Mouse (Mus musculus) ES-E14 (cell line): ENCODE data around the gene Acox1. TPM values are rescaled to one million over a fixed set of nuclear protein-coding genes. Genes with fewer than 3 reads are reported as not detected.
A peak's percentile ranks its signal among the peaks of the same experiment; 100 is the strongest.

Source experiments
- DNase-seq: peaks from one replicate; pipeline ENCODE4 v3.0.0-alpha.2; 2013; ENCODE audit warnings: low read depth, low spot score
- H3K27ac ChIP-seq: 2 replicates; pipeline ENCODE4 v1.5.1; 2012; ENCODE audit warnings: low read depth, mild to moderate bottlenecking, low read length, moderate library complexity, mixed read lengths; ENCODE audit not compliant: poor library complexity, insufficient read depth, severe bottlenecking
- H3K36me3 ChIP-seq: 2 replicates; pipeline ENCODE4 v1.6.1; 2012; ENCODE audit warnings: mild to moderate bottlenecking, low read length, moderate library complexity, mixed read lengths; ENCODE audit not compliant: control insufficient read depth, poor library complexity, insufficient read depth, severe bottlenecking
- H3K4me1 ChIP-seq, 2 experiments: fragments of 150-350 bp in 1 of 2; sonication (generic) in 1 of 2; 2 replicates each; pipeline ENCODE4 v1.6.1; 2012; ENCODE audit warnings: low read length in 2 of 2, mild to moderate bottlenecking in 1 of 2, mixed read lengths in 1 of 2; ENCODE audit not compliant: control insufficient read depth in 2 of 2, insufficient read depth in 2 of 2, poor library complexity in 1 of 2
- H3K4me3 ChIP-seq, 2 experiments: fragments of 150-350 bp in 1 of 2; sonication (generic) in 1 of 2; 2 replicates each; pipeline ENCODE4 v1.5.1; 2012; ENCODE audit warnings: low read length in 2 of 2, low read depth in 1 of 2, mild to moderate bottlenecking in 1 of 2, mixed read lengths in 1 of 2; ENCODE audit not compliant: insufficient read depth in 1 of 2, poor library complexity in 1 of 2, severe bottlenecking in 1 of 2
- H3K9ac ChIP-seq: 2 replicates; pipeline ENCODE4 v1.6.1; 2012; ENCODE audit warnings: low read depth, mild to moderate bottlenecking, low read length, mixed read lengths; ENCODE audit not compliant: poor library complexity, insufficient read depth, severe bottlenecking
- H3K9me3 ChIP-seq: fragments of 150-350 bp; sonication (generic); 2 replicates; pipeline ENCODE4 v1.6.1; 2012; ENCODE audit warnings: low read depth, mild to moderate bottlenecking, low read length; ENCODE audit not compliant: control insufficient read depth, insufficient read depth
- CHD2 ChIP-seq: IDR thresholded peaks from 2 replicates; pipeline ENCODE4 v1.6.1; 2014; ENCODE audit warnings: mild to moderate bottlenecking, low read depth, low read length, inconsistent platforms
- HCFC1 ChIP-seq: IDR thresholded peaks from 2 replicates; pipeline ENCODE4 v1.6.1; 2012; ENCODE audit warnings: low read length, inconsistent platforms, borderline replicate concordance; ENCODE audit not compliant: insufficient read depth
- MAFK ChIP-seq: IDR thresholded peaks from 2 replicates; pipeline ENCODE4 v1.6.1; 2014; ENCODE audit warnings: mild to moderate bottlenecking, low read depth, low read length, inconsistent platforms; ENCODE audit not compliant: insufficient read depth
- ZC3H11A ChIP-seq: IDR thresholded peaks from 2 replicates; pipeline ENCODE4 v1.6.1; 2012; ENCODE audit warnings: low read depth, mild to moderate bottlenecking, inconsistent platforms, low read length, borderline replicate concordance
- ZNF384 ChIP-seq: IDR thresholded peaks from 2 replicates; pipeline ENCODE4 v1.6.1; 2012; ENCODE audit warnings: low read depth, low read length, inconsistent platforms
- in situ Hi-C, 2 experiments: fragments of 600-800 bp; cut with MboI; formaldehyde crosslinking; loops; one replicate each; pipeline ENCODE4 v1.15.1; 2025; ENCODE audit warnings: low sequenced_read_pairs in 2 of 2, inconsistent platforms in 1 of 2; ENCODE audit not compliant: unreplicated experiment in 2 of 2
- total RNA-seq: library from RNA; depleted of rRNA; stranded (reverse); fragments of 300-350 nt; gene quantifications from 2 replicates; pipeline ENCODE4 v1.2.3, GENCODE M21; 2012

Gene Acox1
- total RNA-seq, 1 experiment = 16.5 TPM

- no peak overlapping the region for H3K4me3 ChIP-seq
- H3K27ac ChIP-seq = no peak overlapping the region
- peaks cover 0 to 5% of the 10 kb centered on the region in 2 experiments; a peak in 2 of 4 replicates for H3K4me1 ChIP-seq
- H3K9me3 ChIP-seq = no peaks in the 10 kb centered on the region
- H3K36me3 ChIP-seq = no peaks in the 10 kb centered on the region
- in situ Hi-C loops = no loop called here
- H3K9ac ChIP-seq = no peak overlapping the region
- DNase-seq = no peak
- no peak for TF ChIP-seq MAFK
- no peak for TF ChIP-seq HCFC1
- TF ChIP-seq ZC3H11A = no peak
- no peak for TF ChIP-seq ZNF384
- TF ChIP-seq CHD2 = no peak
Measured at GRCm38 (mm10) chr11:116196336-116196735, 2.5 kb downstream of the Acox1 start.

- H3K9me3 ChIP-seq = no peaks in the 10 kb centered on the region
- no peak overlapping the region for H3K27ac ChIP-seq
- no peaks in the 10 kb centered on the region for H3K36me3 ChIP-seq
- no peak overlapping the region for H3K4me3 ChIP-seq
- H3K4me1 ChIP-seq = peaks cover 0 to 5% of the 10 kb centered on the region in 2 experiments; a peak in 2 of 4 replicates
- DNase-seq = no peak
- in situ Hi-C loops = no loop called here
- H3K9ac ChIP-seq = no peak overlapping the region
- no peak for TF ChIP-seq CHD2
- no peak for TF ChIP-seq MAFK
Measured at GRCm38 (mm10) chr11:116195252-116195651, 3.6 kb downstream of the Acox1 start.

GRCm38 (mm10) chr11:116194619-116195018 lies 4.2 kb downstream of the Acox1 start:
- peaks cover 0 to 5% of the 10 kb centered on the region in 2 experiments; a peak in 2 of 4 replicates for H3K4me1 ChIP-seq
- no peak overlapping the region for H3K27ac ChIP-seq
- H3K9ac ChIP-seq = no peak overlapping the region
- no peaks in the 10 kb centered on the region for H3K9me3 ChIP-seq
- no peak for DNase-seq
- no peak overlapping the region for H3K4me3 ChIP-seq
- no peak for TF ChIP-seq HCFC1
- no peak for TF ChIP-seq MAFK
- no peak for TF ChIP-seq ZNF384
- TF ChIP-seq CHD2 = no peak
- TF ChIP-seq ZC3H11A = no peak
- in situ Hi-C loops = no loop called here
- H3K36me3 ChIP-seq = no peaks in the 10 kb centered on the region; the same call in 1 of the 2 replicates

GRCm38 (mm10) chr11:116187226-116187930 lies 11.5 kb downstream of the Acox1 start:
- no peaks in the 10 kb centered on the region; the same call in 1 of the 2 replicates for H3K36me3 ChIP-seq
- DNase-seq = no peak

More at GRCm38 (mm10) chr11:116187226-116187930, 11.5 kb downstream of the Acox1 start:
- no peak overlapping the region for H3K9ac ChIP-seq
- H3K9me3 ChIP-seq = no peaks in the 10 kb centered on the region
- H3K4me1 ChIP-seq = peaks cover 2 to 4% of the 10 kb centered on the region in 2 experiments
- no peak for TF ChIP-seq CHD2
- no peak for TF ChIP-seq ZNF384
- TF ChIP-seq ZC3H11A = no peak
- no peak for TF ChIP-seq HCFC1
- TF ChIP-seq MAFK = no peak
- in situ Hi-C loops = no loop called here
- no peak overlapping the region for H3K4me3 ChIP-seq
- 0 out of 2 replicates have a peak overlapping the region, but pooled peaks have one; percentile 0 for H3K27ac ChIP-seq
